Mouse (Mus musculus): ENCODE measurements around the gene Tmem106a. TPM values are rescaled to one million over a fixed set of nuclear protein-coding genes. Genes with fewer than 3 reads are reported as not detected.
"Not testable (repeated sequence)": the region's sequence is repeated elsewhere in the genome, so short reads cannot be mapped to it uniquely, and the experiment has no call there.

Tmem106a gene
- polyA plus RNA-seq, 1 experiment = 37.1 TPM

DNA sequence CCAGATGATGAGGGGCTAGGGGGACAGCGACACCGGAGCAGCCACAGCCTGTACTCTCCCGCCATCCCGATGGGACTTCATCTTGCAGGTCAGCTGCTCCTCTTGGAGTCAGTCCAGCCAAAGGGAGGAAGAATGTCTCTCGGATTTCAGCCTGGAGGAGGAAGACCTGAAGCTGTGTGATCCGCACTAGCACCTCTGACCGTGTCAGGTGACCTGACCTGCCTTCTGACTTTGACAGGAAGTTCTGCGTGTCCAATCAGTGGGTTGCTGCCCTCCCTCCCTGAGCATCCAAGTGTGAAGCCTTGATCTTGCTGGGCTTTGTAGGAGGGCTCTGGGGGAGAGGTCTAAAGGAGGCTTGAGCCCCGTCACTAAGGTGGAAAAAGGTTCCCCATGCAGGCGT is 53.6 kb downstream of the Tmem106a start:
- DNase-seq = no peak
- WGBS = 96% methylated on average over 10 of the region's 10 CpGs
- no peak for TF ChIP-seq CTCF (IDR thresholded peaks at IDR 0.05; ENCODE audit: borderline replicate concordance, control insufficient read depth, extremely low read depth, insufficient read depth, low read length, poor library complexity)
- TF ChIP-seq POLR2A (IDR thresholded peaks at IDR 0.05; ENCODE audit: control insufficient read depth, extremely low read depth, insufficient read depth, low read length, poor library complexity) = no peak

DNA sequence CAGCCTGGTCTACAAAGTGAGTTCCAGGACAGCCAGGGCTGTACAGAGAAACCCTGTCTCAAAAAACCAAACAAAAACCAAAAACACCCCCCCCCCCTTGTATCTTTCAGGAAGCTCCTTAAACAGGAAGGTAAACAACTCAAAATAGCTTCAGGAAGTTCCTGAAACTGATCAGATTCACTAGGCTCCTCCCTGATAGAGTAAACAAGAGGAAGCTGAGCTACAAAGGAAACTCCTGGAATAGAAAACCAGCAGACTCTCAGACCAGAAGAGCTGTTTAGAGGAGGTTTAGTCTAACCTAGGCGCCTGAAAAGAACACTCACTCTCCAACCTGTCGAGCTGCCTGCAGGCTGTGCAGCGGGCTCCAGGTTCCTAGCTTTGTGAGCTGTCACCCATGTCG is 57.7 kb downstream of the Tmem106a start:
- peaks cover 4% of the 10 kb centered on the region for H3K36me3 ChIP-seq (ENCODE audit: control insufficient read depth, insufficient read depth, low read length)
- H3K27ac ChIP-seq (ENCODE audit: control insufficient read depth, insufficient read depth, low read length) = no peak overlapping the region
- DNase-seq = no peak
- TF ChIP-seq POLR2A (IDR thresholded peaks at IDR 0.05; ENCODE audit: control insufficient read depth, extremely low read depth, insufficient read depth, low read length, poor library complexity) = no peak
- TF ChIP-seq CTCF (IDR thresholded peaks at IDR 0.05; ENCODE audit: borderline replicate concordance, control insufficient read depth, extremely low read depth, insufficient read depth, low read length, poor library complexity) = no peak
- H3K27me3 ChIP-seq (ENCODE audit: control insufficient read depth, insufficient read depth, low read length) = no peaks in the 10 kb centered on the region
- no peak overlapping the region for H3K4me3 ChIP-seq (ENCODE audit: control insufficient read depth, insufficient read depth, low read length)
- peaks cover 4% of the 10 kb centered on the region for H3K4me1 ChIP-seq (replicated peaks; ENCODE audit: control insufficient read depth, insufficient read depth, low read length)
- WGBS = 100% methylated on average over 4 of the region's 4 CpGs

More for the DNA sequence above, 53.6 kb downstream of the Tmem106a start:
- Histone ChIP-seq H3K4me1 (replicated peaks; ENCODE audit: control insufficient read depth, insufficient read depth, low read length) (no peaks in the 10 kb centered on the region), H3K4me3 (ENCODE audit: control insufficient read depth, insufficient read depth, low read length) (no peak overlapping the region), H3K27me3 (ENCODE audit: control insufficient read depth, insufficient read depth, low read length) (no peaks in the 10 kb centered on the region), H3K36me3 (ENCODE audit: control insufficient read depth, insufficient read depth, low read length) (peaks cover 6% of the 10 kb centered on the region), H3K27ac (ENCODE audit: control insufficient read depth, insufficient read depth, low read length) (no peak overlapping the region)

DNA sequence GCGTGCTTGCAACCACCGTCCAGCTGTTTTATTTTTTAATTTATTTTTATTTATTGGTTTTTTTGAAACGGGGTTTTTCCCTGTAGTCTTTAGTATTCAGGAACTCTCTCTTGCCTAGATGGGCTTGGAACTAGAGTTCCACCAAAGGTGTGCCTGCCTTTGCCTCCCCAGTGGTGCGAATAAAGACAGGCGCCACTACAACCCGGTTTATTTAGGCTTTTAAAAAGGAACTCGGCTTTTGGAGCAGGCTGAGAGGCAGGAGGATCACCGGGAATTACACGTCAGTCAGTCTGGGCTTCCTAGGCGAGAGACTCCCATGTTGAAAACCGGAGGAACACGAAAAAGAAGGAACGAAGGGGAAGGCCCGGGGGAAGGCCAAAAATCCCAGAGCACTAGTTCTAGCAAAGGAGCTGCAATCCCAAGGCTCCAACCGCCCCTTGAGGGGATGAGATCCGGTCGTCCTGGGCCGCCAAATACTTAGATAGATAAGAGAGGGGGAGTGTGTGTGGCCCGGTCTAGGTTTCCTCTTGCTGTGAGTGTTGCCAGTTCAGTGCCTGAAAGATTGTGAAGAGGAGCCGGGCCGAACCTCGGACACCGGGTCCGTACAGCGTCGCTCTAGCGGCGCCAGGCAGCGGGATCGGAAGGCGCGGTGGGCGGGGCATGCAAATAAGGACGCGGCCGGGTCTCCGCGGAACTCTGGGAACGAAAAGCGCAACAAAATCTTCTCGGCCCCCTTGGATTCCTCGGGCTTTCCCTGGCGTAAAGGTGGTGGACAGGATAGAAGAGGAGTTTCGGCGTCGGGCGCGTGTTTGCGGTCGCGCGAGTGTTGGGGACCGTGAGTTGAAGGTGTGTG is 59.0 kb downstream of the Tmem106a start:
- not testable (repeated sequence) for H3K36me3 ChIP-seq (ENCODE audit: control insufficient read depth, insufficient read depth, low read length)
- DNase-seq = peak; percentile 63

More for the DNA sequence above, 59.0 kb downstream of the Tmem106a start:
- 8% methylated on average over 53 of the region's 53 CpGs for WGBS
- H3K4me3 ChIP-seq (ENCODE audit: control insufficient read depth, insufficient read depth, low read length) = peak overlapping the region; percentile 71
- not testable (repeated sequence) for H3K4me1 ChIP-seq (replicated peaks; ENCODE audit: control insufficient read depth, insufficient read depth, low read length); H3K27ac ChIP-seq (ENCODE audit: control insufficient read depth, insufficient read depth, low read length); H3K27me3 ChIP-seq (ENCODE audit: control insufficient read depth, insufficient read depth, low read length)

Other genes starting within 250 kb of the Tmem106a start
- 0.15 and 0.37 TPM in 2 replicates for gene G6pc, start 214.7 kb upstream of the Tmem106a start, polyA plus RNA-seq (2012; rRNA removed)
- 33.4 and 37.2 TPM in 2 replicates for gene Aarsd1, start 164.6 kb upstream of the Tmem106a start, polyA plus RNA-seq (2012; rRNA removed)
- 0.49 TPM in 1 of 2 replicates, not detected in the other for gene Gm27029, start 157.4 kb upstream of the Tmem106a start, polyA plus RNA-seq (2012; rRNA removed)
- 27.4 and 28.5 TPM in 2 replicates for gene Rundc1, start 157.2 kb upstream of the Tmem106a start, polyA plus RNA-seq (2012; rRNA removed)
- gene Ptges3l, start 156.9 kb upstream of the Tmem106a start, polyA plus RNA-seq (2012; rRNA removed) = 1.3 and 3.1 TPM in 2 replicates
- 666 and 730 TPM in 2 replicates for gene Rpl27, start 139.9 kb upstream of the Tmem106a start, polyA plus RNA-seq (2012; rRNA removed)
- gene Ifi35, start 133.8 kb upstream of the Tmem106a start, polyA plus RNA-seq (2012; rRNA removed) = 63.6 and 83.6 TPM in 2 replicates
- 3.5 and 4.3 TPM in 2 replicates for gene Rnd2, start 117.2 kb upstream of the Tmem106a start, polyA plus RNA-seq (2012; rRNA removed)
- 67.9 and 73.6 TPM in 2 replicates for gene Vat1, start 116.0 kb upstream of the Tmem106a start, polyA plus RNA-seq (2012; rRNA removed)
- gene Brca1, start 30.3 kb upstream of the Tmem106a start, polyA plus RNA-seq (2012; rRNA removed) = 4.3 and 6.0 TPM in 2 replicates
- 142 and 145 TPM in 2 replicates for gene Nbr1, start 30.1 kb upstream of the Tmem106a start, polyA plus RNA-seq (2012; rRNA removed)
- gene Gm11634, start 17.0 kb downstream of the Tmem106a start, polyA plus RNA-seq (2012; rRNA removed) = not detected in 2 replicates
- 36.5 and 39.2 TPM in 2 replicates for gene Rdm1, start 45.0 kb downstream of the Tmem106a start, polyA plus RNA-seq (2012; rRNA removed)
- gene Arl4d, start 83.3 kb downstream of the Tmem106a start, polyA plus RNA-seq (2012; rRNA removed) = 4.1 and 5.0 TPM in 2 replicates
- 30.5 and 33.1 TPM in 2 replicates for gene Dhx8, start 150.7 kb downstream of the Tmem106a start, polyA plus RNA-seq (2012; rRNA removed)
- gene Etv4, start 203.1 kb downstream of the Tmem106a start, polyA plus RNA-seq (2012; rRNA removed) = 1.5 and 1.9 TPM in 2 replicates